Mouse (Mus musculus) liver, embryonic 16.5 days (tissue): ENCODE results near the gene Jpt1. TPM values are rescaled to one million over a fixed set of nuclear protein-coding genes. Genes with fewer than 3 reads are reported as not detected.

Source experiments
- ATAC-seq: fragments of 200-750 bp; cut with Nextera tagmentation; 2 replicates; pipeline ENCODE4 v1.8.0; 2017; ENCODE audit warnings: low read depth, mild to moderate bottlenecking, moderate number of reproducible peaks, moderate library complexity
- H3K27ac ChIP-seq: fragments of 300-500 bp; sonication (generic); 2 replicates; pipeline ENCODE4 v1.5.1; 2014; ENCODE audit warnings: mild to moderate bottlenecking, low read length
- H3K27me3 ChIP-seq: fragments of 300-500 bp; sonication (generic); 2 replicates; pipeline ENCODE4 v1.6.1; 2014; ENCODE audit warnings: low read depth, low read length, mixed read lengths; ENCODE audit not compliant: control insufficient read depth, insufficient read depth
- H3K36me3 ChIP-seq: fragments of 300-500 bp; sonication (generic); 2 replicates; pipeline ENCODE4 v1.6.1; 2014; ENCODE audit warnings: mild to moderate bottlenecking; ENCODE audit not compliant: control insufficient read depth, insufficient read depth
- H3K4me1 ChIP-seq: fragments of 300-500 bp; sonication (generic); 2 replicates; pipeline ENCODE4 v1.6.1; 2014; ENCODE audit warnings: low read depth, low read length, mixed read lengths; ENCODE audit not compliant: control insufficient read depth
- H3K4me2 ChIP-seq: fragments of 300-500 bp; sonication (generic); 2 replicates; pipeline ENCODE4 v1.6.1; 2014; ENCODE audit warnings: low read depth, low read length, mixed read lengths
- H3K4me3 ChIP-seq: fragments of 300-500 bp; sonication (generic); 2 replicates; pipeline ENCODE4 v1.5.1; 2014; ENCODE audit warnings: low read depth, mild to moderate bottlenecking, low read length
- H3K9ac ChIP-seq: fragments of 300-500 bp; sonication (generic); 2 replicates; pipeline ENCODE4 v1.6.1; 2014; ENCODE audit warnings: low read depth, low read length
- H3K9me3 ChIP-seq: fragments of 300-500 bp; sonication (generic); replicated peaks from 2 replicates; pipeline ENCODE4 v1.6.1; 2016; ENCODE audit warnings: low read length; ENCODE audit not compliant: control insufficient read depth
- WGBS: fragments of 180-500 bp; shearing (Covaris S2); extraction: QIAGEN DNeasy Blood & Tissue Kit; methylation state at CpG from one replicate; pipeline ENCODE4 v1.1.7; 2014; ENCODE audit not compliant: insufficient replicate concordance; 5-methylcytosine and 5-hydroxymethylcytosine counted together
- polyA plus RNA-seq: library from polyadenylated mRNA; unstranded; fragments of >200 nt; fragmentation: Nextera tagmentation; extraction: Ambion mirVana; gene quantifications from 2 replicates; pipeline ENCODE4 v1.2.1, GENCODE M21; 2015

Gene Jpt1
- polyA plus RNA-seq, 1 experiment from 2014 or later: 190 TPM

- no peaks in the 10 kb centered on the region for H3K27me3 ChIP-seq
- H3K9ac ChIP-seq: no peak overlapping the region
- H3K27ac ChIP-seq: no peak overlapping the region
- peaks cover 12% of the 10 kb centered on the region for H3K4me1 ChIP-seq
- 69% methylated on average over 5 of the region's 5 CpGs for WGBS
- no peaks in the 10 kb centered on the region for H3K9me3 ChIP-seq
- H3K36me3 ChIP-seq: no peaks in the 10 kb centered on the region
- no peak overlapping the region for H3K4me3 ChIP-seq
- no peak for ATAC-seq
- no peak overlapping the region for H3K4me2 ChIP-seq
Observed at GRCm38 (mm10) chr11:115516942-115517341, 2.8 kb upstream of the Jpt1 start.

DNA sequence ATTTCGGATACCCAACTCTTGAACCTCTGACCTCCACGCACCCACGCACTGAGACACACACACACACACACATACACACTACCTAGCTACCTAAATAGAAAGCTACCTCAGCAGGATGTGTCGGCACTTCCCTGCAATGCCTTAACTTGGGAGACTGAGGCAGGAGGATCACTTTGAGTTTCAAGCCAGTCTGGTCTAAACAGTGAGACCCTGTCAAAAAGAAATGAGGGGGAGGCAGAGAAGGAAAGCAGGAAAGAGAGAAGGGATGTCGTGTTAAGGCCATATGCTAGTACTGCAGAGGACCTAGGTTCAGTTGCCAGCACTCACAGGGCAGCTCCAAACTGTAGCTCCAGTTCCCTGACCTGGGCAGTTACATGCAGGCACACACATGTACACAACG is 834 bp upstream of the Jpt1 start:
- 62% methylated on average over 6 of the region's 6 CpGs for WGBS
- H3K4me3 ChIP-seq: no peak overlapping the region
- H3K9me3 ChIP-seq: no peaks in the 10 kb centered on the region
- no peak for ATAC-seq
- no peak overlapping the region for H3K4me2 ChIP-seq
- H3K4me1 ChIP-seq: peaks cover 31% of the 10 kb centered on the region
- H3K27me3 ChIP-seq: no peaks in the 10 kb centered on the region
- H3K9ac ChIP-seq: no peak overlapping the region
- H3K27ac ChIP-seq: no peak overlapping the region
- no peaks in the 10 kb centered on the region for H3K36me3 ChIP-seq

DNA sequence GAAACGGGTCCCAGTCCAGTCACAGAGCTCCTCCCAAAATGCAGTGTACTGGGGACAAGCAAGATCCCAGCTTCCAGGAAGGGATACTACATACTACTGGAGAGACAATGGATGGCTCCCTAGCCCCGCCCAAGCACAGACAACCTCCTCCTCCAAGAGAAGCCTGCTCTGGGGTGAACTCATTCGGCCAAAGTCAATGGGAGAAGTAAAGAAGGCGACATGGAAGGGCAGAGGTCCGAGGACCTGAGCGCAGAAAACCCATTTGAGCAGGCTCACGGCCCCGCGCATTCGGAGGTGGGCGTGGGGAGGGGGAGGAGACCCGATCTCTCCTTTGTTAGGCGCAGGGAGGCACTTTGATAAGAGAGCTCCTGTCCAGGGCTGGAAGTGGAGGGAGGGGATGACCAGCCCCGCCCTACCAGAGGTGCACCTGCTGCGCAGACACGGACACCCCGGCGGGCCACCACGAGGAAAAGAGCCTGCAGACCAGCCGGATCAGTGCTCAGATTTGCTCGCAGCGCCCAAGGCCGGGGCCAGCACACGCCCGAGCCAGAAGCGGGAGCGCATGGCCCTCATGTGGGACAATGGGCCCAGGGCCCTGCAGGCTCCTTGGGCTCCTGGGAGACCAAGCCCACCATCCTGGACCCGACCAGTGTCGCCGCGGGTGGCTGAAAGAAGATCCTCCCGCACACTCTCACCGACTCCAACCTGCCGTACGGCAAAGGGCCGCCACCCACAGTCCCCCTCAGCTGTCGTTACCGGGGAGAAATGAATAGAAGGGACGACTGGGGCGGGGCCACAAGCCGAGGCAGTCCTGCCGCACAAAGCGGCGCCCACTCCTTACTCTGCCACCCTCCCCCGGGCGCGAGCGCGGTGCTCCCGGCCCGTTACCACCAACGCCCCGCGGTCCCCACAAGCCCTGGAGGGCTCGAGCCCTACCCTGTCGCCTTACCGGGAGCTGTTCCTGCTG is 633 bp downstream of the Jpt1 start:
- Histone ChIP-seq H3K4me3 (peak overlapping the region; percentile 94), H3K9me3 (no peaks in the 10 kb centered on the region), H3K36me3 (no peaks in the 10 kb centered on the region), H3K9ac (peak overlapping the region; percentile 89), H3K27ac (peak overlapping the region; percentile 94), H3K27me3 (no peaks in the 10 kb centered on the region), H3K4me2 (peak overlapping the region; percentile 88), H3K4me1 (peaks cover 45% of the 10 kb centered on the region)
- under 1% methylated on average over 57 of the region's 57 CpGs for WGBS
- peak; percentile 49 for ATAC-seq

DNA sequence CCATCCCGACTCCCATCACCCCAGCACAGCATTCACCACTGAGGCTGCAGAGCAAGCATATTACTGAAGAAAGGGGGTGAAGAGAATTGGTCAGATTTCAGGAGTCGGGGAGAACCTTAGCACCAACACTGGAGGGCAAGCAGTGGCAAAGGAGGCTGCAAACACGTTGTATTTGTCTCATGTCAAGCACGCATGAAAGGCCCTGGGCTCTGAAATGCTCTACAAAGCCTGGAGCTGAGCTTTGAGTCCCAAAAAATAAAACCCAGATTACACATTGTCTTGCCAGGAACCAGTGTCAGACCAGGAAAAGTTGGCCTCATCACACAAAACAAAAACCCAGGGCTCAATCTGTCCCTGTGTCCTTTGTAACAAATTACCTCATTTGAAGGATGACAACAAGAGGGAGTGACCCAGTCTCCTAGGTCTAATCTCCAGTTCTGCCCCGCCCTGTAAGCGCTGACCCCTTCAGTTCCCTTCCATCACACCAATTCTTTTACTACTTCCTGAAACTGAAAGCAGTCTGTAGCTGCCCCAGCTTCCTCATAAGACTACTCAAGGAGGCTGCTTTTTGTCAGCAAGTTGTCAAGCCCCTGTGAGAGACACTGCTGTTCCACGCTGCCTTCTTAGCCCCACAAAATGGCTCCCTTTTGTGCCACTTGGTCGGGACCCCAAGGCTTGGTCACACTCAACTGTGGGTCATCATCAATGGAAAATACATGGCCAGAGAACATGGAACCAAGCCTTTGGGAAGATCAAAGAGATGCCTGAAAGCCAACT is 1.6 kb downstream of the Jpt1 start:
- no peaks in the 10 kb centered on the region for H3K9me3 ChIP-seq
- no peaks in the 10 kb centered on the region for H3K27me3 ChIP-seq
- peak overlapping the region; percentile 94 for H3K4me3 ChIP-seq
- ATAC-seq: no peak
- H3K4me1 ChIP-seq: peaks cover 55% of the 10 kb centered on the region
- peak overlapping the region; percentile 94 for H3K27ac ChIP-seq
- peak overlapping the region; percentile 88 for H3K4me2 ChIP-seq
- WGBS: 21% methylated on average over 8 of the region's 8 CpGs
- H3K36me3 ChIP-seq: no peaks in the 10 kb centered on the region
- peak overlapping the region; percentile 89 for H3K9ac ChIP-seq

DNA sequence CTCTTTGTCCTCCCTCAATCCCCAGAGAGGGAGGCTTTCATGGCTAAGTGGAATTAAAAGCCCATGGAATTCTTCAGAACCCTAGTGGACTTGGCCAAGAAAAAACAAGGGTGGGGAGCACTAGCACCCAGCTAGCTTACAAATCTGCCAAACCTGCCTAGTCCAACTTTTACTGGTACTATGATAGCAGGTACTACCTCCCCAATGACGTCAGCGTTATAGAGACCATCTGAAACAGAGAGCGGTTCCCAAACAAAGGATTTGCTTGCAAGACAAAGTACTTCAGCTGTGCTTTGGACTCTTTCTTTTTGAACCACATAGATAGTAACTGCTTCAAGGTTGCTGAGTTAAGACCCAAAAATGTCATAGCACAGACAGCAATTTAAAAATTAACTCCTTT is 2.2 kb downstream of the Jpt1 start:
- H3K36me3 ChIP-seq: no peaks in the 10 kb centered on the region
- ATAC-seq: no peak
- peak overlapping the region; percentile 94 for H3K4me3 ChIP-seq
- peak overlapping the region; percentile 89 for H3K9ac ChIP-seq
- H3K9me3 ChIP-seq: no peaks in the 10 kb centered on the region
- H3K4me2 ChIP-seq: peak overlapping the region; percentile 88
- H3K4me1 ChIP-seq: peaks cover 60% of the 10 kb centered on the region
- peak overlapping the region; percentile 94 for H3K27ac ChIP-seq
- WGBS: 40% methylated on average over 3 of the region's 3 CpGs
- no peaks in the 10 kb centered on the region for H3K27me3 ChIP-seq

DNA sequence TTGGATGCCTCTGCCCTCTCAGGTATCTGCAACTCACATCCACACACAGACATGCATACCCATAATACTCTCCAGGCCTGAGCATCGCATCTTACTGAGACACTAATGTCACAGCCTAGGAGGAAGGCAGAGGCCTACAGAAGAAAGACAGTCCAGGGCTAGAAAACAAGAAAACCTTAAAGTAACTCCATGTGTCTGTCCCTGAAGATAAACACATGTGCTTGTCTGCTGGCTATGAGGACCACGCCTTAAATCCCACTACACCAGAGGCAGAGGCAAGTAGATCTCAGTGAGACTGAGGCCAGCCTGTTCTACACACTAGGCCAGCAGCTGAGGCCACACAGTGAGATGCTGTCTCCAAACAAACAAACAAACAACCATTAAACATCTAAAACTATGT is 3.1 kb downstream of the Jpt1 start:
- 30% methylated on average over 2 of the region's 2 CpGs for WGBS
- H3K9ac ChIP-seq: peak overlapping the region; percentile 89
- no peaks in the 10 kb centered on the region for H3K36me3 ChIP-seq
- H3K27me3 ChIP-seq: no peaks in the 10 kb centered on the region
- peaks cover 69% of the 10 kb centered on the region for H3K4me1 ChIP-seq
- peak; percentile 62 for ATAC-seq
- H3K27ac ChIP-seq: peak overlapping the region; percentile 94
- peak overlapping the region; percentile 94 for H3K4me3 ChIP-seq
- peak overlapping the region; percentile 88 for H3K4me2 ChIP-seq
- no peaks in the 10 kb centered on the region for H3K9me3 ChIP-seq

GRCm38 (mm10) chr11:115510507-115510888 is 3.7 kb downstream of the Jpt1 start:
- Histone ChIP-seq H3K4me1 (peaks cover 75% of the 10 kb centered on the region), H3K27me3 (no peaks in the 10 kb centered on the region), H3K4me2 (peak overlapping the region; percentile 88), H3K27ac (peak overlapping the region; percentile 94), H3K9ac (peak overlapping the region; percentile 35), H3K36me3 (no peaks in the 10 kb centered on the region), H3K9me3 (no peaks in the 10 kb centered on the region), H3K4me3 (peak overlapping the region; percentile 94)
- WGBS: 28% methylated on average over 5 of the region's 5 CpGs
- no peak for ATAC-seq

- Histone ChIP-seq H3K27me3 (no peaks in the 10 kb centered on the region), H3K9me3 (no peaks in the 10 kb centered on the region), H3K9ac (peak overlapping the region; percentile 35), H3K4me3 (peak overlapping the region; percentile 94), H3K4me2 (peak overlapping the region; percentile 88), H3K27ac (peak overlapping the region; percentile 94), H3K4me1 (peaks cover 79% of the 10 kb centered on the region), H3K36me3 (no peaks in the 10 kb centered on the region)
- ATAC-seq: peak; percentile 27
- WGBS: 31% methylated on average over 6 of the region's 6 CpGs
Observed at GRCm38 (mm10) chr11:115509773-115510506, 4.2 kb downstream of the Jpt1 start.
